Mouse (Mus musculus): Measurements from ENCODE around the gene Xirp1. TPM values are rescaled to one million over a fixed set of nuclear protein-coding genes. Genes with fewer than 3 reads are reported as not detected.

Xirp1 gene
- polyA plus RNA-seq, 1 experiment from 2014 or later = 0.02 TPM

- 8% methylated on average over 31 of the region's 31 CpGs for WGBS (ENCODE audit: insufficient replicate concordance)
- Histone ChIP-seq H3K4me3 (peak overlapping the region; percentile 55), H3K9ac (peak overlapping the region; percentile 62), H3K4me2 (peak overlapping the region; percentile 76), H3K27me3 (replicated peaks) (no peaks in the 10 kb centered on the region; the same call in 1 of the 2 replicates), H3K36me3 (no peaks in the 10 kb centered on the region), H3K27ac (peak overlapping the region; percentile 71), H3K9me3 (replicated peaks) (no peaks in the 10 kb centered on the region), H3K4me1 (peaks cover 29% of the 10 kb centered on the region)
- ATAC-seq = peak; percentile 97
These were observed 21.3 kb downstream of the Xirp1 start for GRCm38 (mm10) chr9:120001945-120002725.

- H3K4me3 ChIP-seq = no peak overlapping the region
- no peaks in the 10 kb centered on the region; the same call in 1 of the 2 replicates for H3K27me3 ChIP-seq (replicated peaks)
- H3K9me3 ChIP-seq (replicated peaks) = no peaks in the 10 kb centered on the region
- H3K4me2 ChIP-seq = no peak overlapping the region
- no peak for ATAC-seq
- H3K4me1 ChIP-seq = peaks cover 29% of the 10 kb centered on the region
- WGBS (ENCODE audit: insufficient replicate concordance) = 58% methylated on average over 5 of the region's 5 CpGs
- no peaks in the 10 kb centered on the region for H3K36me3 ChIP-seq
- no peak overlapping the region for H3K9ac ChIP-seq
- H3K27ac ChIP-seq = no peak overlapping the region
These were observed 22.6 kb downstream of the Xirp1 start for GRCm38 (mm10) chr9:120000761-120001160.

- H3K9ac ChIP-seq = no peak overlapping the region
- ATAC-seq = no peak
- no peaks in the 10 kb centered on the region; the same call in 1 of the 2 replicates for H3K27me3 ChIP-seq (replicated peaks)
- 66% methylated on average over 6 of the region's 6 CpGs for WGBS (ENCODE audit: insufficient replicate concordance)
- peaks cover 29% of the 10 kb centered on the region for H3K4me1 ChIP-seq
- H3K4me2 ChIP-seq = no peak overlapping the region
- no peaks in the 10 kb centered on the region for H3K9me3 ChIP-seq (replicated peaks)
- no peaks in the 10 kb centered on the region for H3K36me3 ChIP-seq
- H3K4me3 ChIP-seq = no peak overlapping the region
- no peak overlapping the region for H3K27ac ChIP-seq
These were observed 23.8 kb downstream of the Xirp1 start for GRCm38 (mm10) chr9:119999636-120000035.

GRCm38 (mm10) chr9:119998776-119999175 lies 24.6 kb downstream of the Xirp1 start:
- Histone ChIP-seq H3K27me3 (replicated peaks) (no peaks in the 10 kb centered on the region; the same call in 1 of the 2 replicates), H3K4me2 (no peak overlapping the region), H3K36me3 (no peaks in the 10 kb centered on the region), H3K4me3 (no peak overlapping the region), H3K4me1 (peaks cover 37% of the 10 kb centered on the region), H3K27ac (no peak overlapping the region), H3K9ac (no peak overlapping the region), H3K9me3 (replicated peaks) (no peaks in the 10 kb centered on the region)
- ATAC-seq = no peak
- 63% methylated on average over 1 of the region's 1 CpGs for WGBS (ENCODE audit: insufficient replicate concordance)

- Histone ChIP-seq H3K4me1 (peaks cover 24% of the 10 kb centered on the region), H3K27ac (no peak overlapping the region), H3K36me3 (no peaks in the 10 kb centered on the region), H3K9ac (no peak overlapping the region), H3K9me3 (replicated peaks) (no peaks in the 10 kb centered on the region), H3K4me2 (no peak overlapping the region), H3K27me3 (replicated peaks) (no peaks in the 10 kb centered on the region; the same call in 1 of the 2 replicates), H3K4me3 (no peak overlapping the region)
- no peak for ATAC-seq
- WGBS (ENCODE audit: insufficient replicate concordance) = 62% methylated on average over 4 of the region's 4 CpGs
These were observed 27.3 kb downstream of the Xirp1 start for GRCm38 (mm10) chr9:119996080-119996479.

- no peak for ATAC-seq
- H3K9me3 ChIP-seq (replicated peaks) = no peaks in the 10 kb centered on the region
- H3K4me3 ChIP-seq = no peak overlapping the region
- no peak overlapping the region for H3K9ac ChIP-seq
- H3K4me1 ChIP-seq = peaks cover 17% of the 10 kb centered on the region; the same call in 1 of the 2 replicates
- H3K27me3 ChIP-seq (replicated peaks) = no peaks in the 10 kb centered on the region; the same call in 1 of the 2 replicates
- H3K36me3 ChIP-seq = no peaks in the 10 kb centered on the region
- no peak overlapping the region for H3K4me2 ChIP-seq
- WGBS (ENCODE audit: insufficient replicate concordance) = 36% methylated on average over 7 of the region's 7 CpGs
- no peak overlapping the region for H3K27ac ChIP-seq
These were observed 29.2 kb downstream of the Xirp1 start for GRCm38 (mm10) chr9:119994207-119994606.

GRCm38 (mm10) chr9:119993092-119993844 lies 30.1 kb downstream of the Xirp1 start:
- no peak overlapping the region for H3K4me3 ChIP-seq
- ATAC-seq = no peak
- H3K4me2 ChIP-seq = no peak overlapping the region
- 31% methylated on average over 10 of the region's 10 CpGs for WGBS (ENCODE audit: insufficient replicate concordance)
- no peaks in the 10 kb centered on the region for H3K36me3 ChIP-seq
- no peak overlapping the region for H3K27ac ChIP-seq
- no peak overlapping the region for H3K9ac ChIP-seq
- peaks cover 17% of the 10 kb centered on the region; the same call in 1 of the 2 replicates for H3K4me1 ChIP-seq
- H3K27me3 ChIP-seq (replicated peaks) = peaks cover under 1% of the 10 kb centered on the region; the same call in 1 of the 2 replicates
- no peaks in the 10 kb centered on the region for H3K9me3 ChIP-seq (replicated peaks)

- H3K36me3 ChIP-seq = no peaks in the 10 kb centered on the region
- peaks cover 11% of the 10 kb centered on the region; the same call in 1 of the 2 replicates for H3K27me3 ChIP-seq (replicated peaks)
- no peak overlapping the region for H3K4me3 ChIP-seq
- H3K9me3 ChIP-seq (replicated peaks) = no peaks in the 10 kb centered on the region
- WGBS (ENCODE audit: insufficient replicate concordance) = 43% methylated on average over 5 of the region's 5 CpGs
- H3K4me2 ChIP-seq = no peak overlapping the region
- ATAC-seq = no peak
- peaks cover 17% of the 10 kb centered on the region; the same call in 1 of the 2 replicates for H3K4me1 ChIP-seq
- H3K9ac ChIP-seq = no peak overlapping the region
- H3K27ac ChIP-seq = no peak overlapping the region
These were observed 32.1 kb downstream of the Xirp1 start for GRCm38 (mm10) chr9:119991310-119991709.

- 39% methylated on average over 7 of the region's 7 CpGs for WGBS (ENCODE audit: insufficient replicate concordance)
- Histone ChIP-seq H3K9me3 (replicated peaks) (no peaks in the 10 kb centered on the region), H3K36me3 (no peaks in the 10 kb centered on the region), H3K27me3 (replicated peaks) (peaks cover 36% of the 10 kb centered on the region), H3K27ac (no peak overlapping the region), H3K4me2 (no peak overlapping the region), H3K4me1 (peaks cover 21% of the 10 kb centered on the region), H3K9ac (no peak overlapping the region), H3K4me3 (no peak overlapping the region)
- no peak for ATAC-seq
These were observed 35.1 kb downstream of the Xirp1 start for GRCm38 (mm10) chr9:119988304-119988703.

- no peaks in the 10 kb centered on the region for H3K9me3 ChIP-seq (replicated peaks)
- ATAC-seq = no peak
- no peak overlapping the region for H3K9ac ChIP-seq
- WGBS (ENCODE audit: insufficient replicate concordance) = 70% methylated on average over 10 of the region's 10 CpGs
- H3K27me3 ChIP-seq (replicated peaks) = peaks cover 49% of the 10 kb centered on the region
- H3K27ac ChIP-seq = no peak overlapping the region
- H3K4me3 ChIP-seq = no peak overlapping the region
- no peaks in the 10 kb centered on the region for H3K36me3 ChIP-seq
- peaks cover 38% of the 10 kb centered on the region for H3K4me1 ChIP-seq
- H3K4me2 ChIP-seq = no peak overlapping the region
These were observed 37.4 kb downstream of the Xirp1 start for GRCm38 (mm10) chr9:119985881-119986574.

- no peaks in the 10 kb centered on the region for H3K9me3 ChIP-seq (replicated peaks)
- peak within 1 kb of the TSS; percentile 69 for H3K27ac ChIP-seq
- H3K27me3 ChIP-seq (replicated peaks) = peaks cover 49% of the 10 kb centered on the region
- no peaks in the 10 kb centered on the region for H3K36me3 ChIP-seq
- peak within 1 kb of the TSS; percentile 69 for H3K4me3 ChIP-seq
- H3K4me2 ChIP-seq = peak within 1 kb of the TSS; percentile 99
- H3K9ac ChIP-seq = peak within 1 kb of the TSS; percentile 73
- WGBS (ENCODE audit: insufficient replicate concordance) = 13% methylated on average over 14 of the region's 14 CpGs
- no peak for ATAC-seq
- peaks cover 51% of the 10 kb centered on the region for H3K4me1 ChIP-seq
These were observed 38.8 kb downstream of the Xirp1 start, which contains the start of gene Csrnp1 for GRCm38 (mm10) chr9:119984536-119985011. Gene Csrnp1, minus strand, starts transcription at chr9:119984658.
